22 mouse cellular contexts compared by ENCODE assay signal in the genomic region with DNA sequence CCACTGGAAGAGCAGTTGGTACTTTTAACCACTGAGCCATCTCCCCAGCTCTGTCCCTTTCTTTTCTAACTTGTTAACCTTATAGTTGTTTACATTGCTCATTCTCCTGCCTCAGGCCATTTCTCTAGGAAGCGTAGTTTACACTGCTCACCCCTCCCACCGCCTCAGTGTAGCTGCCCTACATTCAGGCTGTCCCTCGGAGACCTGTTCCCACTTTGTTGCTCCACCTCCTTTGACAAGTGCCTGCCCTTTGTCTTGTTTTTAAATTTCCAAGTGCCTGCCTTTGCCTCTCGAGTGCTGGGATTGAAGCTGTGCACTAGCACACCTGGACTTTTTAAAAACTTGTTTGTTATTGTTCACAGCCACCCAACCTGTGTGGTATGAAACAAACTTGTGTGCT. TPM values are rescaled to one million over a fixed set of nuclear protein-coding genes. Genes with fewer than 3 reads are reported as not detected.
DNase-seq lines count a peak whose midpoint lies in the region; ATAC-seq and TF ChIP-seq lines count a peak whose summit lies in the region.
"Had no signal": no experiment of that assay in that cellular context is flagged by ENCODE, and none has a peak within 500 bp of the region (broad histone marks: within the 10 kb centered on the region; RNA-seq: fewer than 3 reads in every experiment).

No protein-coding gene starts in this region.

- H3K4me3 ChIP-seq in heart, embryonic 10.5 days: no peak overlapping the region
- H3K4me3 ChIP-seq in lung, postnatal 0 days (ENCODE audit: low read depth, low read length): no peak overlapping the region
- H3K4me3 ChIP-seq in lung, adult 2 months (replicated peaks; ENCODE audit: extremely low read depth, low read depth, low read length): no peak overlapping the region
- no peak overlapping the region for H3K4me3 ChIP-seq in CH12.LX (replicated peaks in 1 of 3; ENCODE audit: low read depth in 2 of 3, low read length in 2 of 3, poor library complexity in 1 of 3)

- H3K4me2 ChIP-seq in lung, postnatal 0 days (replicated peaks; ENCODE audit: low read depth, low read length): no peak overlapping the region
- H3K4me2 ChIP-seq in CH12.LX (ENCODE audit: insufficient read depth, low read depth, poor library complexity, severe bottlenecking): no peak overlapping the region

- TF ChIP-seq EP300 in lung, postnatal 0 days (IDR thresholded peaks at IDR 0.05): no peak
- TF ChIP-seq EP300 in CH12.LX (IDR thresholded peaks at IDR 0.05; ENCODE audit: low read length): no peak

- H3K79me2 ChIP-seq in CH12.LX (replicated peaks; ENCODE audit: control insufficient read depth, extremely low read depth, insufficient read depth, poor library complexity, severe bottlenecking): peaks cover 17% of the 10 kb centered on the region

- no peaks in the 10 kb centered on the region for H3K27me3 ChIP-seq in heart, embryonic 10.5 days (ENCODE audit: insufficient read depth, poor library complexity, severe bottlenecking)
- H3K27me3 ChIP-seq in lung, postnatal 0 days (replicated peaks; ENCODE audit: insufficient read depth, low read length): no peaks in the 10 kb centered on the region
- H3K27me3 ChIP-seq in CH12.LX (replicated peaks): no peaks in the 10 kb centered on the region
- H3K27me3 ChIP-seq: Patski had no signal

- 82% methylated on average over 4 of the region's 4 CpGs for WGBS in heart, embryonic 10.5 days
- WGBS in lung, postnatal 0 days: 42% methylated on average over 4 of the region's 4 CpGs
- 46% methylated on average over 4 of the region's 4 CpGs for WGBS in lung, adult 2 months

- peak; percentile 67 for DNase-seq in heart, adult 11 months
- DNase-seq in heart, embryonic 10.5 days (ENCODE audit: low spot score): no peak
- peak; percentile 61 for DNase-seq in lung, postnatal 0 days (ENCODE audit: low spot score)
- no peak for DNase-seq in lung, postnatal 10 days
- DNase-seq in lung, postnatal 36 days: peak; percentile 44
- no peak for DNase-seq in lung, adult 2 months
- no peak for DNase-seq in CH12.LX (ENCODE audit: extremely low read depth)
- DNase-seq: adrenal gland, adult 2 months; adrenal gland, adult 8-10 months; adrenal gland, postnatal 10 days; adrenal gland, postnatal 14 days; adrenal gland, postnatal 25 days; adrenal gland, postnatal 36 days; B cell, adult 2 months; cerebellum, adult 11 months; cerebellum, adult 11-12 months; cerebellum, adult 18-20 months had no signal

- dilution Hi-C loops in CH12.LX (cut with MboI; ENCODE audit: extremely low pct_ligation_motif_present, extremely low pct_unique_long_range_greater_than_20kb, low sequenced_read_pairs): no loop called here

- in situ Hi-C loops in CH12.LX (cut with MboI; ENCODE audit: low pct_ligation_motif_present, low pct_unique_long_range_greater_than_20kb, low sequenced_read_pairs): no loop called here

- no peak overlapping the region for H3K9ac ChIP-seq in lung, postnatal 0 days (replicated peaks; ENCODE audit: low read depth)
- H3K9ac ChIP-seq in CH12.LX (ENCODE audit: insufficient read depth, low read depth): no peak overlapping the region

- no peak for TF ChIP-seq POLR2A in lung, adult 2 months (IDR thresholded peaks at IDR 0.05; ENCODE audit: borderline replicate concordance, extremely low read depth, low read depth, low read length)
- TF ChIP-seq POLR2A in CH12.LX (IDR thresholded peaks at IDR 0.05; ENCODE audit: low read depth, low read length): no peak

- H3K27ac ChIP-seq in heart, embryonic 10.5 days: no peak overlapping the region
- no peak overlapping the region for H3K27ac ChIP-seq in lung, postnatal 0 days (ENCODE audit: low read length)
- no peak overlapping the region for H3K27ac ChIP-seq in CH12.LX (ENCODE audit: insufficient read depth, low read depth)

- peak; percentile 46 for ATAC-seq in lung, postnatal 0 days
- ATAC-seq in monocyte, adult 5-6 weeks (replicated peaks; ENCODE audit: insufficient number of reproducible peaks, low FRiP score, low TSS enrichment, poor library complexity, severe bottlenecking): no peak
- ATAC-seq: activated CD4-positive, CD25-positive, alpha-beta regulatory T cell, adult 4 months; CD4-positive, CD25-positive, alpha-beta regulatory T cell, adult 4 months; Patski had no signal

- peaks cover 21% of the 10 kb centered on the region for H3K4me1 ChIP-seq in heart, embryonic 10.5 days
- H3K4me1 ChIP-seq in lung, postnatal 0 days (ENCODE audit: insufficient read depth, low read depth, low read length): peaks cover 7% of the 10 kb centered on the region
- H3K4me1 ChIP-seq in lung, adult 2 months (ENCODE audit: control insufficient read depth, insufficient read depth, low read length): peaks cover 11% of the 10 kb centered on the region
- H3K4me1 ChIP-seq in CH12.LX (ENCODE audit: control insufficient read depth in 1 of 2, insufficient read depth in 2 of 2): peaks cover 2 to 24% of the 10 kb centered on the region in 2 experiments

- no peak for TF ChIP-seq RAD21 in CH12.LX (IDR thresholded peaks at IDR 0.05; ENCODE audit: low read depth, low read length)

- peaks cover 73% of the 10 kb centered on the region for H3K36me3 ChIP-seq in heart, embryonic 10.5 days
- H3K36me3 ChIP-seq in lung, postnatal 0 days (ENCODE audit: insufficient read depth, low read length): 0 out of 2 replicates have a peak, but pooled peaks cover 13% of the 10 kb centered on the region
- H3K36me3 ChIP-seq in CH12.LX (replicated peaks in 1 of 2; ENCODE audit: control insufficient read depth in 1 of 2, insufficient read depth in 1 of 2, low read length in 1 of 2): peaks cover 52 to 77% of the 10 kb centered on the region in 2 experiments

- H3K9me3 ChIP-seq in heart, embryonic 10.5 days: no peaks in the 10 kb centered on the region
- H3K9me3 ChIP-seq in lung, postnatal 0 days (ENCODE audit: low read length): no peaks in the 10 kb centered on the region
- no peaks in the 10 kb centered on the region for H3K9me3 ChIP-seq in CH12.LX (replicated peaks; ENCODE audit: low read length)
- H3K9me3 ChIP-seq: G1E had no signal

- no peak for TF ChIP-seq CTCF in lung, postnatal 0 days (IDR thresholded peaks at IDR 0.05)
- no peak for TF ChIP-seq CTCF in lung, adult 2 months (IDR thresholded peaks at IDR 0.05; ENCODE audit: insufficient read depth, low read length)
- TF ChIP-seq CTCF in CH12.LX (conservative IDR thresholded peaks at IDR 0.05 in 1 of 2, IDR thresholded peaks at IDR 0.05 in 1 of 2; ENCODE audit: low read depth in 2 of 2, low read length in 2 of 2): no peak

TF ChIP-seq in CH12.LX, 34 proteins besides CTCF, POLR2A, EP300 and RAD21:
- TF ChIP-seq USF1 (IDR thresholded peaks at IDR 0.05; ENCODE audit: low read depth, low read length) (no peak), POLR2AphosphoS2 (IDR thresholded peaks at IDR 0.05; ENCODE audit: low read depth, low read length) (0 out of 2 replicates have a peak, but pooled peaks have one; percentile 5)

RNA-seq across cellular contexts. Expression of gene Nacc1, which starts 5.7 kb away (rescaled TPM):
- 22.2 and 25.0 TPM in 2 replicates for polyA plus RNA-seq in heart, embryonic 10.5 days (2016; fragmentation: Nextera tagmentation; extraction: Ambion mirVana)
- 7.1 and 7.4 TPM in 2 replicates for polyA plus RNA-seq in lung, postnatal 0 days (2015; fragmentation: Nextera tagmentation; extraction: Ambion mirVana)
- polyA plus RNA-seq in lung, adult 2 months (2012; rRNA removed): 72.5 and 81.8 TPM in 2 replicates
- total RNA-seq in CH12.LX (2012; rRNA removed) (45.1 and 49.0 TPM in 2 replicates), CH12.LX (2014; rRNA removed) (21.9 and 23.3 TPM in 2 replicates)
- polyA plus RNA-seq in CH12.LX (2012; ENCODE audit: insufficient read length, low read depth): 73.0 and 84.1 TPM in 2 replicates
- total RNA-seq in monocyte, adult 5-6 weeks (2017): 29.0 to 50.5 TPM (median 36.3 TPM) in 3 replicates

RNA-seq across cellular contexts. Expression of gene Trmt1, which starts 7.2 kb away (rescaled TPM):
- 59.8 and 64.6 TPM in 2 replicates for polyA plus RNA-seq in heart, embryonic 10.5 days (2016; fragmentation: Nextera tagmentation; extraction: Ambion mirVana)
- 38.4 and 43.4 TPM in 2 replicates for polyA plus RNA-seq in lung, postnatal 0 days (2015; fragmentation: Nextera tagmentation; extraction: Ambion mirVana)
- polyA plus RNA-seq in lung, adult 2 months (2012; rRNA removed): 87.5 and 99.1 TPM in 2 replicates
- 157 and 160 TPM in 2 replicates for total RNA-seq in CH12.LX (2012; rRNA removed)
- 77.0 and 94.5 TPM in 2 replicates for total RNA-seq in CH12.LX (2014; rRNA removed)
- polyA plus RNA-seq in CH12.LX (2012; ENCODE audit: insufficient read length, low read depth): 140 and 157 TPM in 2 replicates
- total RNA-seq in monocyte, adult 5-6 weeks (2017): 40.1 to 46.6 TPM (median 44.7 TPM) in 3 replicates

RNA-seq across cellular contexts. Expression of gene Lyl1, which starts 7.9 kb away (rescaled TPM):
- polyA plus RNA-seq in heart, embryonic 10.5 days (2016; fragmentation: Nextera tagmentation; extraction: Ambion mirVana): 18.5 and 19.3 TPM in 2 replicates
- polyA plus RNA-seq in lung, postnatal 0 days (2015; fragmentation: Nextera tagmentation; extraction: Ambion mirVana): 11.6 and 13.9 TPM in 2 replicates
- polyA plus RNA-seq in lung, adult 2 months (2012; rRNA removed): 20.2 and 21.9 TPM in 2 replicates
- total RNA-seq in CH12.LX (2012; rRNA removed) (38.5 and 45.5 TPM in 2 replicates), CH12.LX (2014; rRNA removed) (20.3 and 20.6 TPM in 2 replicates)
- polyA plus RNA-seq in CH12.LX (2012; ENCODE audit: insufficient read length, low read depth): 53.2 and 54.5 TPM in 2 replicates
- 41.7 to 46.2 TPM (median 45.0 TPM) in 3 replicates for total RNA-seq in monocyte, adult 5-6 weeks (2017)

RNA-seq across cellular contexts. Expression of gene G430095P16Rik, which starts 29.5 kb away (rescaled TPM):
- polyA plus RNA-seq in heart, embryonic 10.5 days (2016; fragmentation: Nextera tagmentation; extraction: Ambion mirVana): 2.1 and 3.2 TPM in 2 replicates
- polyA plus RNA-seq in lung, postnatal 0 days (2015; fragmentation: Nextera tagmentation; extraction: Ambion mirVana): 2.0 and 2.8 TPM in 2 replicates
- polyA plus RNA-seq in lung, adult 2 months (2012; rRNA removed): 2.0 and 2.8 TPM in 2 replicates
- total RNA-seq in CH12.LX (2012; rRNA removed) (0.17 TPM in 1 of 2 replicates, not detected in the other), CH12.LX (2014; rRNA removed) (0.39 TPM in 1 of 2 replicates, not detected in the other)
- not detected in 2 replicates for polyA plus RNA-seq in CH12.LX (2012; ENCODE audit: insufficient read length, low read depth)
- total RNA-seq in monocyte, adult 5-6 weeks (2017): 6.4 to 8.9 TPM (median 8.2 TPM) in 3 replicates
- total RNA-seq: adrenal gland, postnatal 25 days had no signal

RNA-seq across cellular contexts. Expression of gene Ier2, which starts 30.7 kb away (rescaled TPM):
- 71.6 and 103 TPM in 2 replicates for polyA plus RNA-seq in heart, embryonic 10.5 days (2016; fragmentation: Nextera tagmentation; extraction: Ambion mirVana)
- 113 and 140 TPM in 2 replicates for polyA plus RNA-seq in lung, postnatal 0 days (2015; fragmentation: Nextera tagmentation; extraction: Ambion mirVana)
- 34.6 and 47.1 TPM in 2 replicates for polyA plus RNA-seq in lung, adult 2 months (2012; rRNA removed)
- total RNA-seq in CH12.LX (2012; rRNA removed): 22.7 and 30.3 TPM in 2 replicates
- 30.9 and 35.4 TPM in 2 replicates for total RNA-seq in CH12.LX (2014; rRNA removed)
- polyA plus RNA-seq in CH12.LX (2012; ENCODE audit: insufficient read length, low read depth): 25.7 and 26.3 TPM in 2 replicates
- 92.1 to 198 TPM (median 119 TPM) in 3 replicates for total RNA-seq in monocyte, adult 5-6 weeks (2017)

Comparison
In these comparisons a context has a peak if more than half of its experiments do, and no peak if none do; other contexts are left out.
1. DNase-seq: peak in heart, adult 11 months (single experiment), lung, postnatal 0 days (single experiment) and lung, postnatal 36 days (single experiment); none in heart, embryonic 10.5 days (single experiment), lung, postnatal 10 days (single experiment), lung, adult 2 months (single experiment) and CH12.LX (single experiment).